Mouse (Mus musculus) heart, postnatal 36 days (tissue): ENCODE results near the gene Myo1d. TPM values are rescaled to one million over a fixed set of nuclear protein-coding genes. Genes with fewer than 3 reads are reported as not detected.

Experiments used
- DNase-seq, 2 experiments: peaks; one replicate each; pipeline ENCODE4 v3.0.0; 2021 to 2022
- intact Hi-C: fragments of 180-260 bp; cut with DNase I; formaldehyde crosslinking; loops from one replicate; pipeline ENCODE4 v1.15.1; 2025
- total RNA-seq, 2 experiments: library from RNA; stranded (reverse); gene quantifications; 2 replicates each; pipeline ENCODE4 v1.2.3; 2021

Myo1d gene
- total RNA-seq, 2 experiments from 2014 or later: 9.4 to 10.2 TPM

GRCm38 (mm10) chr11:80562479-80562878, 217.3 kb downstream of the Myo1d start:
- intact Hi-C loops: no loop called here
- DNase-seq: peak in 1 of 2 experiments; percentile 13

GRCm38 (mm10) chr11:80560770-80561169, 219.1 kb downstream of the Myo1d start:
- DNase-seq: no peak
- intact Hi-C loops: no loop called here

- intact Hi-C loops: no loop called here
- no peak for DNase-seq
Measured at GRCm38 (mm10) chr11:80555416-80555815, 224.4 kb downstream of the Myo1d start.

GRCm38 (mm10) chr11:80553046-80553445, 226.8 kb downstream of the Myo1d start:
- DNase-seq: no peak
- intact Hi-C loops: no loop called here

GRCm38 (mm10) chr11:80551634-80552033, 228.2 kb downstream of the Myo1d start:
- intact Hi-C loops: no loop called here
- DNase-seq: no peak

GRCm38 (mm10) chr11:80550264-80550663, 229.6 kb downstream of the Myo1d start:
- intact Hi-C loops: no loop called here
- no peak for DNase-seq

- DNase-seq: no peak
- intact Hi-C loops: no loop called here
Measured at GRCm38 (mm10) chr11:80549854-80550253, 230.0 kb downstream of the Myo1d start.

- no peak for DNase-seq
- intact Hi-C loops: no loop called here
Measured at GRCm38 (mm10) chr11:80546233-80546632, 233.6 kb downstream of the Myo1d start.

- intact Hi-C loops: no loop called here
- DNase-seq: no peak
Measured at GRCm38 (mm10) chr11:80539056-80539455, 240.8 kb downstream of the Myo1d start.

- intact Hi-C loops: no loop called here
Measured at GRCm38 (mm10) chr11:80532966-80533365, 246.9 kb downstream of the Myo1d start.

GRCm38 (mm10) chr11:80529149-80529548, 250.7 kb downstream of the Myo1d start:
- intact Hi-C loops: no loop called here
- DNase-seq: no peak

More at GRCm38 (mm10) chr11:80532966-80533365, 246.9 kb downstream of the Myo1d start:
- no peak for DNase-seq

- intact Hi-C loops: no loop called here
- DNase-seq: no peak
Measured at GRCm38 (mm10) chr11:80527697-80528096, 252.1 kb downstream of the Myo1d start.

GRCm38 (mm10) chr11:80524213-80524612, 255.6 kb downstream of the Myo1d start:
- DNase-seq: no peak
- intact Hi-C loops: no loop called here

GRCm38 (mm10) chr11:80523410-80523809, 256.4 kb downstream of the Myo1d start:
- intact Hi-C loops: loop anchor here (2.0 kb wide), 1 partner anchor 47 kb away; the partner anchor contains the start of gene Cdk5r1
- DNase-seq: no peak

GRCm38 (mm10) chr11:80522852-80523251, 257.0 kb downstream of the Myo1d start:
- DNase-seq: peak in 1 of 2 experiments; percentile 24
- intact Hi-C loops: loop anchor here (2.0 kb wide), 1 partner anchor 46 kb away; the partner anchor contains the start of gene Cdk5r1

GRCm38 (mm10) chr11:80521148-80521547, 258.7 kb downstream of the Myo1d start:
- no peak for DNase-seq
- intact Hi-C loops: no loop called here

- intact Hi-C loops: no loop called here
- DNase-seq: no peak
Measured at GRCm38 (mm10) chr11:80518421-80519367, 261.1 kb downstream of the Myo1d start.

GRCm38 (mm10) chr11:80515895-80516294, 263.9 kb downstream of the Myo1d start:
- intact Hi-C loops: no loop called here
- DNase-seq: no peak

- DNase-seq: no peak
- intact Hi-C loops: no loop called here
Measured at GRCm38 (mm10) chr11:80515346-80515745, 264.5 kb downstream of the Myo1d start.

GRCm38 (mm10) chr11:80513796-80514195, 266.0 kb downstream of the Myo1d start:
- no peak for DNase-seq
- intact Hi-C loops: no loop called here

GRCm38 (mm10) chr11:80512313-80513056, 267.3 kb downstream of the Myo1d start:
- intact Hi-C loops: no loop called here
- no peak for DNase-seq
